Mouse (Mus musculus) G1E (cell line): ENCODE measurements around the gene Prr19. TPM values are rescaled to one million over a fixed set of nuclear protein-coding genes. Genes with fewer than 3 reads are reported as not detected.

ENCODE experiments used
- ATAC-seq: 2 replicates; pipeline ENCODE4 v1.8.0; 2016; ENCODE audit warnings: mild to moderate bottlenecking; ENCODE audit not compliant: insufficient number of reproducible peaks, poor library complexity, low FRiP score, severe bottlenecking; ENCODE audit errors: extremely low read depth
- DNase-seq: peaks from one replicate; pipeline ENCODE4 v3.0.0; 2012; ENCODE audit warnings: low spot score
- H3K27me3 ChIP-seq: 2 replicates; pipeline ENCODE4 v1.6.1; 2012; ENCODE audit warnings: mild to moderate bottlenecking, low read length, inconsistent platforms; ENCODE audit not compliant: insufficient read depth
- H3K36me3 ChIP-seq: replicated peaks from 2 replicates; pipeline ENCODE3; 2012; ENCODE audit warnings: mild to moderate bottlenecking, inconsistent platforms
- H3K4me1 ChIP-seq: 2 replicates; pipeline ENCODE4 v1.6.1; 2012; ENCODE audit warnings: low read depth, low read length, inconsistent platforms, mixed read lengths; ENCODE audit not compliant: insufficient read depth
- H3K4me3 ChIP-seq: 2 replicates; pipeline ENCODE4 v1.5.1; 2012; ENCODE audit warnings: low read depth, mild to moderate bottlenecking, inconsistent platforms, low read length, moderate library complexity, mixed read lengths
- H3K9me3 ChIP-seq: replicated peaks from 2 replicates; pipeline ENCODE4 v1.6.1; 2012; ENCODE audit warnings: inconsistent platforms
- CTCF ChIP-seq: IDR thresholded peaks from 2 replicates; pipeline ENCODE4 v1.5.1; 2012; ENCODE audit warnings: low read depth, low read length, inconsistent platforms, mixed read lengths
- GATA1 ChIP-seq: IDR thresholded peaks from 2 replicates; pipeline ENCODE4 v1.6.1; 2012; ENCODE audit warnings: borderline replicate concordance, low read length, inconsistent platforms, mixed read lengths
- GATA2 ChIP-seq: IDR thresholded peaks from 2 replicates; pipeline ENCODE4 v1.6.1; 2012; ENCODE audit warnings: low read depth, low read length, inconsistent platforms, borderline replicate concordance
- POLR2AphosphoS5 ChIP-seq: IDR thresholded peaks from 2 replicates; pipeline ENCODE4 v1.6.1; 2012; ENCODE audit warnings: low read depth, low read length, inconsistent platforms; ENCODE audit not compliant: insufficient replicate concordance
- TAL1 ChIP-seq: conservative IDR thresholded peaks from 2 replicates; pipeline ENCODE4 v1.6.1; 2012; ENCODE audit warnings: low read depth, low read length, inconsistent platforms, mixed read lengths
- polyA plus RNA-seq: library from polyadenylated mRNA; stranded (reverse); fragments of >175 nt; gene quantifications from 2 replicates; pipeline ENCODE4 v1.2.3, GENCODE M21; 2012
- total RNA-seq, 2 experiments: library from RNA; stranded (forward) in 1 of 2; stranded (reverse) in 1 of 2; fragments of 200-1000 nt in 1 of 2; fragments of >200 nt in 1 of 2; fragmentation: Nextera tagmentation in 1 of 2; gene quantifications; 2 replicates each; pipeline ENCODE4 v1.2.3; 2014 to 2017

Gene Prr19
- total and polyA plus RNA-seq, 3 experiments, result 0.07 TPM; not detected in 2

- Histone ChIP-seq H3K27me3 (no peaks in the 10 kb centered on the region), H3K4me3 (peak overlapping the region; percentile 61; the same call in 1 of the 2 replicates), H3K4me1 (peaks cover 97% of the 10 kb centered on the region), H3K36me3 (peaks cover 68% of the 10 kb centered on the region), H3K9me3 (no peaks in the 10 kb centered on the region)
- no peak for DNase-seq
- TF ChIP-seq GATA1 (no peak), TAL1 (no peak), POLR2AphosphoS5 (no peak), GATA2 (no peak), CTCF (no peak)
- ATAC-seq, result no peak
Observed at GRCm38 (mm10) chr7:25275555-25276298, 25.5 kb upstream of the Prr19 start.

- ATAC-seq (no peak), DNase-seq (no peak)
- Histone ChIP-seq H3K9me3 (no peaks in the 10 kb centered on the region), H3K4me3 (peak overlapping the region; percentile 75; the same call in 1 of the 2 replicates), H3K4me1 (peaks cover 90% of the 10 kb centered on the region), H3K36me3 (peaks cover 52% of the 10 kb centered on the region), H3K27me3 (no peaks in the 10 kb centered on the region)
- TF ChIP-seq GATA1 (no peak), POLR2AphosphoS5 (no peak), GATA2 (no peak)
Observed at GRCm38 (mm10) chr7:25277405-25277804, 23.8 kb upstream of the Prr19 start.

- no peak for DNase-seq
- Histone ChIP-seq H3K36me3 (peaks cover 46% of the 10 kb centered on the region), H3K9me3 (no peaks in the 10 kb centered on the region), H3K4me3 (peak overlapping the region; percentile 75), H3K4me1 (peaks cover 88% of the 10 kb centered on the region), H3K27me3 (no peaks in the 10 kb centered on the region)
- TF ChIP-seq CTCF (0 out of 2 replicates have a peak, but pooled peaks have one; percentile 14), GATA2 (no peak), POLR2AphosphoS5 (no peak)
- no peak for ATAC-seq
Observed at GRCm38 (mm10) chr7:25277998-25278340, 23.2 kb upstream of the Prr19 start.

GRCm38 (mm10) chr7:25278341-25279075 lies 22.7 kb upstream of the Prr19 start:
- H3K27me3 ChIP-seq, result no peaks in the 10 kb centered on the region
- H3K36me3 ChIP-seq, result peaks cover 41% of the 10 kb centered on the region
- peak; percentile 56 for ATAC-seq
- peak; percentile 90 for DNase-seq
- TF ChIP-seq GATA2, result no peak
- no peak for TF ChIP-seq GATA1
- TF ChIP-seq CTCF, result no peak
- no peak for TF ChIP-seq TAL1
- no peak for TF ChIP-seq POLR2AphosphoS5
- H3K4me3 ChIP-seq, result peak overlapping the region; percentile 75
- H3K4me1 ChIP-seq, result peaks cover 88% of the 10 kb centered on the region
- H3K9me3 ChIP-seq, result no peaks in the 10 kb centered on the region

GRCm38 (mm10) chr7:25279076-25279860 lies 21.9 kb upstream of the Prr19 start:
- ATAC-seq (no peak), DNase-seq (no peak)
- H3K9me3 ChIP-seq, result no peaks in the 10 kb centered on the region
- peak overlapping the region; percentile 75 for H3K4me3 ChIP-seq
- peaks cover 88% of the 10 kb centered on the region for H3K4me1 ChIP-seq
- H3K36me3 ChIP-seq, result peaks cover 39% of the 10 kb centered on the region
- H3K27me3 ChIP-seq, result no peaks in the 10 kb centered on the region
- no peak for TF ChIP-seq CTCF
- TF ChIP-seq GATA1, result no peak
- no peak for TF ChIP-seq GATA2
- no peak for TF ChIP-seq TAL1
- no peak for TF ChIP-seq POLR2AphosphoS5

- DNase-seq (no peak), ATAC-seq (no peak)
- H3K9me3 ChIP-seq, result no peaks in the 10 kb centered on the region
- H3K27me3 ChIP-seq, result no peaks in the 10 kb centered on the region
- TF ChIP-seq TAL1, result no peak
- no peak for TF ChIP-seq GATA1
- no peak for TF ChIP-seq POLR2AphosphoS5
- no peak for TF ChIP-seq CTCF
- no peak for TF ChIP-seq GATA2
- peak overlapping the region; percentile 75 for H3K4me3 ChIP-seq
- peaks cover 87% of the 10 kb centered on the region for H3K4me1 ChIP-seq
- peaks cover 40% of the 10 kb centered on the region for H3K36me3 ChIP-seq
Observed at GRCm38 (mm10) chr7:25279861-25280791, 21.1 kb upstream of the Prr19 start.
